Mouse (Mus musculus): ENCODE measurements around the gene Rab4a.
A peak's percentile ranks its signal among the peaks of the same experiment; 100 is the strongest.

Rab4a gene

DNA sequence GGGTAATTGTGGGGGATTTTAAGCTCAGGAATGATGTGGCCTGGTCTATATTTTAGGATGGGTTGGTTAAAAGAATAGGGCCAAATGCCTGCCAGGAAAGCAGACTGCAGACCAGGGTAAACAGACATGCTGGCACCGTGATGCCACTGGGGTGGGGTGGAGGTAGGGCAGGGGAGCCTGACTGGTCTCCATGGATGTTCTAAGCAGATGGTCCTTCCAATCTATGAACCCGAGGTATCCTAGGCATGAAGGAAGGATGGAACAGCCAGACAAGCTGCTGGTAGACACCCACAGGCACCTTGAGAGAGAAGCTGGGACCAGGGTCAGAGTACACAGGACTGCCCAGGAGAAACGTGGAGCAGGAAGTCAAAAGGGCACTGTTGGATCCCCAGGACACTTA is 41.8 kb downstream of the Rab4a start:
- DNase-seq (ENCODE audit: low spot score in 2 of 2): no peak

DNA sequence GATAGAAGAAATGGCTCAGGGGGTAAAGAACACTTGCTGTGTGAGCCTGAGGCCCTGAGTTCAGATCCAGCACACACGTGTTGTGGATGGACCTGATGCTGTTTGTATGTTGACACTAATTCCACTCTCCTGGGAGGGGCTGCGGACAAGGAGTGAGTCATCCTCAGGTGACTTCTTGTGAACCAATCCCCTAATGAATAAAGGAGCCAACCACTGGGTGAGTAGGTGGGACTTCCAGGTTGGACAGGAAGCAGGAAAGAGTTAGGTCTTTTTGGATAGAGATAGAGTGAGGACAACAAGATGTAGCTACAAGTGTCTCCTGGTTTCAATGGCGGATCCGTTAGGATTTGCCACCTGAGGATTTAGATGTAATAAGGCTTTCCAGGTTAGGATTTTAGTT is 43.6 kb downstream of the Rab4a start:
- no peak for DNase-seq (ENCODE audit: low spot score in 2 of 2)

DNA sequence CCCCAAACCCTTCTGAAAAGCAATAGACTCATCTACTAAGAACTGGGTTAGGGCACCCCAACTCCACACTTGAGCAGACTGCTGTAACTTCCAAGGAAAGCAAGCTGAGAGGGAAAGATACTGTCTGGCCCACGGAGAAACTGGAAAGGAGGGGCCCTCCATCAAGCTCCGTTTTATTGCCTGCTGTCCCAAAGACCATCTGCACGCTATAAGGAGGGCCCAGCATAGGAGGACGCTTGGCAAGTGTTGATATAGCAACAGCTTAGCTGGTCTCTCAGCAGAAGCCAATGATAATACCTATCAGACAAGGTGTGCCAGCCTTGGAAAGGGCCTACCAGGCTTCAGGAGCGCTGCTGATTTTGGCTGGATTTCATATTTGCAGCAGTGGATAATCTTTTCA is 45.8 kb downstream of the Rab4a start:
- DNase-seq (ENCODE audit: low spot score in 2 of 2): no peak

DNA sequence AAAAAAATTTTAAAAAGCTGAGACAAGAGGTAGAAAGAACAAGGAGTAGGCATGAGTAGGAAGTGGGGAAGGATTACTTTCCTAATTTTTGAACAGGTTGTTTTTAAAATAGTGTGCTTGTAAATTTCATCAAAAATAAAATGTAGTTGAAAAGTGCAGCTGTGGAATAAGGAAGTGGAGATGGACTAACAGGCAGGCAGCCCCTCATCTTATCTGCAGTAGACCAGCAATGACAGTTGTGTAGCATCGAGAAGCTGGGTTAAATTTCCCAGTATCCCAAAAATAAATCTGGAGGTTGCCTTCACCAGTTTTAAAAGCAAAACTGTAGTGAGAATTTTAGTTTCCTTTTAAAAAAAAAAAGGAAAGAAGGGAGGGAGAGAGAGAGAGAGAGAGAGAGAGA is 48.5 kb downstream of the Rab4a start:
- no peak for DNase-seq (ENCODE audit: low spot score in 2 of 2)

DNA sequence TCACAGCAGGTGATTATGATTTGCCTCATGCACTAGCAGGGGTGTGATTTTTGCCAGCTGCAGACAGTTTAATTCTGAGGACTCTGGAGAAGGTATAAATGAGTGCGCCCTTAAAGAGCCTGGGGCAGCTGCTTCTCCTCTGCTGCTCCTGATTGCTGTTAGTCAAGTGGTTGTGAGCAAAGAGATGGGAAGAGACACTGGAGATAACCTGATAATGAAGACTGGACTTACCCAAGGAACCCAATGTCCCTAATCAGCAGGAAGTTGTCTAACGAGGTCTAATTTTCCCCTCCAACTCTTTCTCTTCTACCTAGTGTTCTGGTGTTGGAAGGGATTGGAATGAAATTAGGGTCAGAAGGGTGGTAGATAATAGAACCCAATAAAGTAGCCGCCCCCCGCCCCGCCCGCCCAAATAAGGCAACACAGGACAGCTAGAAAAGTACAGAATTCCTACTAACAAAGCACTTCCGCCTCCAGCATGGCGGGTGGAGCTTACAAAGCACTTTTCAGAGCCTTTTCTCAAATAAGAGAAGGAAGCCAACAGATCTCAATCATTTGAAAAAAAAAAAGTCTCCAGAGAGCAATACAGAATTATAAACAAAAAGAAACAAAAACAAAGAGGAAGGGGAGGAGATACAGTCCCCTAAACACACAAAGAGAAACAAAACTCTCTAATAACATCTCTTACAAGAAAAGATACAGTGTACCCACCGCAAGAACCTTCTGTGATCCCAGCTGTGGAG is 49.1 kb downstream of the Rab4a start:
- no peak for DNase-seq (ENCODE audit: low spot score in 2 of 2)

DNA sequence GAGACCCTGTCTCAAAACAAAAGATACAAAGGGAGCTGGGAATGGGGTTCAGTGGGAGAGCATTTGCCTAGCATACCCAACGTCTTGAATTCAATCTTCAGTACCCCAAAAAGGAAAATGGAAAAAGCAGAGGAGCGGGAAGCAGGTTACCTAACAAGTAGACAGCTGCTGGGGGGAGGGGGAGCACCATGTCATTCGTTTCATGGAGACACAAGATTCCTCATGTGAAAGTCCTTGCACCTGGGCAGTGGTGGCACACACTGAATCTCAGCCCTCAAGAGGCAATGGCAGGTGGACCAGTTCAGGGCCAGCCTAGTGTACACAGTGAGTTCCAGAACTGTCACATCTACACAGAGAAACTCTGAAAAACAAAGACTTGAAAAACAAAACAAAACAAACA is 51.6 kb downstream of the Rab4a start:
- no peak for DNase-seq (ENCODE audit: low spot score in 2 of 2)

DNA sequence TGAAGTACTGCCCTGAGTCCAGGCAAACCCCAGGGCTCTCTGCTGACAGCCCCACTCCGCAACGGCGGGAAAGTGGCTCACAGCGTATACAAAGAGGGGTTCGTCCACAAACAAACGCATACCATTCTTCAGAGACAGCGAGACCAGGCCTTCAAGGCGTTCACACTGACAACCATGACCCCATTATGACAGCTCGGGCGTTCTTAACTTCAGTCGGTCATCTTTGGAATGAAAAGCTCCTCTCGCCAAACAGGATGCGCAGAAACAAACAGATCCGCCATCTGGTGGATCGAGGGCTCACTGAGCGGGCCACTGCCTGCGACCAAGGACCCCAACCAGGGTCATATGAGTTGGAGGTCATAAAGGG is 52.8 kb downstream of the Rab4a start:
- DNase-seq (ENCODE audit: low spot score in 2 of 2): peak; percentile 28 to 74

DNA sequence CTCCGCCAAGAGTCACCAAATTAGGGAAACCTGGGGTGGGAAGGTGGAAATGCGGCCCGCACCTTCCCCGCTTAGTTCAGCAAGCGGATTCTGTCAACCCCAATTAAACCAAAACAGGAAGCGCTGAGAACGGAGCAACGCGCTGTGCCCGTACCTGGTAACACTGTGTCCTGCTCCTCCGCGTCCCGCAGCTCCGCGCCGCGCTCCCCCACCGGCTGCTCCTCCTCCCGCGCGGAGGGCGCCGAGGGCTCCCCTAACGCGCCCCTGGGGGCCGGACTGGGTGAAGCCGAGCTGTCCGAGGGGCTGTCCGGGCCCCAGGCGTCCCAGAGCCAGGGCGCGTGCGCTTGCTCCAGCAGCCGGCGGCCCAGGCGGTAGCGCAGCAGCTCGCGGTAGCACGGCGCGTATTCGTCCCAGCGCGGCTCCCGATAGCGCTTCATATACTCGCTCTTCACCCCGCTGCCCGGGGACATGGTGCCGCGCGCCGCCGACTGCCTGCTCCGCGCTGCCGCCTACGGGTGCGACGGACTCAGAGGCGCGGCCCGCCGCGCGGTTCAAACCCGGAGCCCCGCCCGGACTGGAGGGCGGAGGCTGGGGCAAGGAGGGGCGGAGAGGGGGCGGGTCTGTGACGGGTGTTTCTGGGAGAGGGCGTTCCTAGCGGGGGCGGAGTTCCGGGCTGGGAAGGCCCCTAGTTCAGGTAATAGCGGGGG is 53.3 kb downstream of the Rab4a start:
- peak; percentile 94 to 96 for DNase-seq (ENCODE audit: low spot score in 2 of 2)

DNA sequence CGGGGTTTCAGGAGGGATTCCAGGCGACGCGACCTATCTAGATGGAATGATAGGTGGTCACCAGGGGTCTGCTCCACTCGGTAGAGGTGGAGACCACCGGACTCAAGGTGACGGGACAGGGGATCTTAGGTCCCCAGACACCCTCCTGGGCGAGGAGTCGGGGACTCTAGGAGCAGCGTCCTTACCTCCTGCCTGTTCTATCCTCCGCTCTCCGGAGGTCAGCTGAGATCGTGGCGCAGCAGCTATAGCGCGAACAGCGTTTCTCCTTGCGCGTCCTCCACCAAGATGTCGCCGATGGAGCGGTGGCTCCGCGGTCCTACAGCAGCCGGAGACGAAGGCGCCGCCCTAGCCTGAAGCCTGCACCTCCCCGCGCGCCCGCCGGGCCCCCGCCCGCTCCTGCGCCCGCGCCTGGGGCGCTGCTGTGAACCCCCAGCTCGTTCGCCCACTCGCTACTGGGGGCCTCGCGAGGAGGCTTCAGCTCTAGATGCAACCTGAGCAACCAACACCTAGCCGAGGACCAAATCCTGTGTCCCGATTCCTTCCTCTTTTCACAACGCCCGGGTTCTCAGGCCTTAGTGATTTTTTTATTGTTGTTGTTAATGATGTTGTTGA is 54.0 kb downstream of the Rab4a start, which contains the start of gene Ccsap:
TSS of gene Ccsap (minus strand) at position 562 of the 612 bp plus-strand sequence.
- peak; percentile 57 to 83 for DNase-seq (ENCODE audit: low spot score in 2 of 2)

DNA sequence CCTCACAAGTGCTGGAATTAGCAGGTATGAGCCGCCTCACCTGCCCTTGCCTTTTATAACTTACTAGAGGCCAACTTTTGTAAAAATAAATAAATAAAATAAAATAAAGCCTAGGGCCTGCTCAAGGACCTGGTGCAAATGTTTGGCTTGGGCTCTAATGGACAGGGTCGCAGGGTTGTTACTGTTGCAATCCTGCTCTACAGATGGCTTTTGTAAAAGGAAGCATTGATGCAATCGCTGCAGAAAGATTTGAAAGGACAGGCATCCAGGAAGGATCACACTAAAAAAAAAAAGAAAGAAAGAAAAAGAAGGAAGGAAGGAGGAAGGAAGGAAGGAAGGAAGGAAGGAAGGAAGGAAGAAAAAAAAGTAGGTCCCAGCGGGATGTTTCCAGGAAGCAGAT is 54.6 kb downstream of the Rab4a start:
- DNase-seq (ENCODE audit: low spot score in 2 of 2): no peak

DNA sequence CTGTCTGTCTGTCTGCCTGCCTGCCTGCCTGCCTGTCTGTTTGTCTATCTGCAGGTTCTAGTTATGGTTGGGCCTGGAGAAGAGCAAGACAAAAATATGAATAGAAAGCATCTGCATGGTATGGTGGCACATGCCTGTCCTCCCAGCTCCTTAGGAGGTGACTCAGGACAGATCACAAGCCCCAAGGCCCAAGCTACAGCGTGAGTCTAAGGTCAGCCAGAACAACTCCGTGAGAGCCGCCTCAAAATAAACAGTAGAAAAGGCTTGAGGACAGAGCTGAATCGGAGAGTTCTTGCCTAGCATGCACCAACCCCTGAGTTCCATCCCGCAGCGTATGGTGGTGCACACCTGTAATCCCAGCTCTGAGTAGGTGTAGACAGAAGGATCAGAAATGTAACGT is 60.0 kb downstream of the Rab4a start:
- no peak for DNase-seq (ENCODE audit: low spot score in 2 of 2)

DNA sequence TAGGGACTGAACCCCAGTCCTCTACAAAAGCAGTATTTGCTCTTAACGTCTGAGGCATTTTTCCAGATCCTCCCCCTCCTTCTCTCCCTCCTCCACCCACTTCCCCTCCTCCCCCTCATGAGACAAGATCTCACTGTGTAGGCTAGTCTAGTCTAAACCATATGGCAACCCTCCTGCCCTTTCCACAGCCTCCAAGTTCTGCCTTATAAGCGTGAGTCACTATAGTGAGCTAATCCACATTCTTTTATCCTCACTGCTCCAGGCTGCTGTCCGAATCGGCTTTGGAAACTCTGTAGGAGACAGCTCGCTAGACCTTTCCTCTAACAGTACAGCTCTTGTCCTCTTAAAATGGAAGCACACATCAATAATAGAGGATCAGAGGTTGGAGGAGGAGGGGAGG is 61.2 kb downstream of the Rab4a start:
- no peak for DNase-seq (ENCODE audit: low spot score in 2 of 2)

DNA sequence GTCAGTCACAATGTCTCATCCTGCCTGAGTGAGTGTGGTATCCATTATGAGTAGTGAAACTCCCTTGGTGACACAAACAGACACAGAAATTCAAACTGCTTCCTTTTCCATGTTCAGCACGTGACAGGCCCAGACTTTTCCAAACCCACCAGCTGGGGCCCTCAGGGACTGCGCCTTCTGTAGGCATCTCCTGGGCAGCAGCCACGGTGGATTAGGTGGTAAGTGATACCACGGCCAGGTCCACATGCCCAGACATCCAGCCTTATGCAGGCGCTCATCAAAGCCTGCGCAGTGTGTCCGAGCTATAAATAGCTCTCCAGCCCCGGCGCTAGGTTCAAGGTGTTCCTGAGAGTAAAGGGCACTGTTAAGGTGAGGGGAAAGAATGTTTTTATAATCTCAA is 66.3 kb downstream of the Rab4a start:
- no peak for DNase-seq (ENCODE audit: low spot score in 2 of 2)

DNA sequence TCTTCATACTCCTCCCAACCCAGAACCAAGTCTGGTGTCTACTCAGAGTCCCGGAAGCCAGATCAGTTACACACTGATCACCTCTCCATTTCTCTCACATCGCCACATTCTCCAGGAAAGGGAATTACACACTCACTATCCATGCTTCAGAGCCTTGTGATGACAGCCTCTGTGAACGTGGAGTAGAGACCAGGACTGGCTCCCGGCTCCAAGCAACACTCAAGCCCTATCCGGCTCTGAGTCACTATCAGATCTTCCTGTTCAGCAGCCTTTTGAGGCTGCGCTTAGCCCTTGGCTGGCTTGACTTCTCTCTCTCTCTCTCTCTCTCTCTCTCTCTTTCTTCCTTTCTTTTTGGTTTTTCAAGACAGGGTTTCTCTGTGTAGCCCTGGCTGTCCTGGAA is 67.6 kb downstream of the Rab4a start:
- no peak for DNase-seq (ENCODE audit: low spot score in 2 of 2)

DNA sequence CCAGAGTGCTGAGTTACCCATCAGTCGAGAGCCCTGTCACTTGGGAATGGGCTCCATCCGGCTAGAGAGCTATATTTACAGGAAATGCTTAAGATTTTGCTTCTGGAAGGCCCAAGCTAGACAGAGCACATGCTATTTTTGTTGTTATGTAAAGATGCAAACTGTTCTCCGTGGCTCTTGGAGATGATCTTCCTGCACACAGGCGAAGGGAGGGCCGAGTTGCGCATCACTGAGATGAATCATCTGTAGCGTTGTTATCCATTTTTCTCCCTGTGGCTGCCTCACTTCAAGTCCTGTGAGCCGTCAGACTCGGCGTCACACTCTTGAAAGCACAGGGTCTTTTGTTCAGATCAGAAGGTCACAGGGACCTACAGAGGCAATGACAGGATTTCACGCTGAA is 68.5 kb downstream of the Rab4a start:
- DNase-seq (ENCODE audit: low spot score in 2 of 2): no peak

DNA sequence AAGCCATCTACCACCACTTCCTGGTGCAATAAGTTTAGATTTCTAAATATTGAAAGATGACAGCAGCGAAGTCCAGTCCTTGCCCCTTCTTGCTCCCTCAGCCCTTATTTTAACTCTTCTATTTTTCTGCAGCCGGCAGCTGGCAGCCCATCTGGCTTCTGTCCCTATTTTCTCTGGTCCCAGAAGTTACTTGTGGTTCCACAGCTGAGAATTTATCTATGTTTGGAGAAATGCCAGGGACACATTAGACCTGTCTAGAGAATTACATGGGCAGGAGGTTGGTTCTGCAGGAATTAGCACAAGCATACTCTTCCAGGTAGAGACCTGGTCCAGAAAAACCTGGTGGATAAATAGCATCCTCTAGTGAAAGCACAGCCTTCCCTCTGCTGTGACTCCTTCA is 72.1 kb downstream of the Rab4a start:
- no peak for DNase-seq (ENCODE audit: low spot score in 2 of 2)

DNA sequence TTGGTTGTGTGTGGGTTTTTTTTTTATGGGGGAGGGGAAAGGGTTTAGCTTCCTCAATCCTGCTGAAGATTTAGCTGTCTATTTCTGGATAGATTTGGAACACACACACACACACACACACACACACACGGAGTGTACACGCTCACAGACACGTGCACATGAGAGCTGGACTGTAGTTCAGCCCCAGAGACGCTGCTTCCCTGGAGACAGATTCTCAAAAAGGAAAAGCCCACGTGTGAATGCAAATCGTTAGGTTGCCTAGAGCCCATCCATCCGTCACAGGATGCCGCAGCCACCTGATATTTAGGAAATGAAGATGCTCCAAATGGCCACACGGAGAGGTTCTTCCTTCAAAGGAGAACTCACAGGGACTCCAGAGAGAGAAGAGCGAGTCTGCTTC is 74.5 kb downstream of the Rab4a start:
- no peak for DNase-seq (ENCODE audit: low spot score in 2 of 2)

DNA sequence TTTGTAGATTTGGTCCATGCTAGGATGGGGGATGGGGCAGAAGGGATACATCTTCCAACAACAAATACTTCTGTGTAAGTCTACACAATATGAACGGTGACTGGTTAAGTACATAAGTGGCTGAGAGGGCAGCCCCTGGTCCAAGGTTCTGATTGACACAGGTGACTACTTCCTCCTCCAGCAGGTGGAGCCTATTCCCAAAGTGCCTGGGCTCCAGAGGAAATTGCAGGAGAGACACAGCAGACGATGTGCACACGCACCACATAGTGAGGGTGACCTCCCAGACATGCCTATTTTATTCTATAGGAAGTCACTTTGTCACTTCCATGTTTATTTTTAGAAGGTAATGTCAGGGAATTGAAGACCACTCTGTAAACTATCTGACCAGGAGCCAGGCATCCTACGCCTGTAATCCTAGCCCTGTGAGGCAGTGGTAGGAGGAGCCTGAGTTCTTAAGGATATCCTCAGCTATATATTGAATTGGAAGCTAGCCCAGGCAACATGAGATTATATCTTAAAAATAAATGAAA is 75.1 kb downstream of the Rab4a start:
- no peak for DNase-seq (ENCODE audit: low spot score in 2 of 2)

DNA sequence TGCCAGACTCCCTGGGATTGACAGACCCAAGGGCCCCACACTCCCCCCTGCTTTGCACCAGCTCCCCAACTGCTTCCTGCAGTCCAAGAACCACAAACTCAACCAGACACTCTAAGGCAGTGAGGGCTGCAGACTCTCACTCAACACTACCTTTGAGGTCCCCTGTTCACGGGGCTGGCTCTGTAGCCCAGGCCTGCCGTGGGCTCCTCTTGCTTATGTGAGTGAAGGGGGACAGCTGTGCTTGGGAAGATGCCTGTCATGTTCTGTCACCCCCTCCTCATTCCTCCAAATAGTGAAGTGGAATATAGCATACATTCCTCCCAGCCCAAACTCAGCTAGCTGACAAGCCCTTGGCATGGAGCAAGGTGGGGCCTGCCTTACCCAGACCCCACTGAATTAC is 76.6 kb downstream of the Rab4a start:
- no peak for DNase-seq (ENCODE audit: low spot score in 2 of 2)

DNA sequence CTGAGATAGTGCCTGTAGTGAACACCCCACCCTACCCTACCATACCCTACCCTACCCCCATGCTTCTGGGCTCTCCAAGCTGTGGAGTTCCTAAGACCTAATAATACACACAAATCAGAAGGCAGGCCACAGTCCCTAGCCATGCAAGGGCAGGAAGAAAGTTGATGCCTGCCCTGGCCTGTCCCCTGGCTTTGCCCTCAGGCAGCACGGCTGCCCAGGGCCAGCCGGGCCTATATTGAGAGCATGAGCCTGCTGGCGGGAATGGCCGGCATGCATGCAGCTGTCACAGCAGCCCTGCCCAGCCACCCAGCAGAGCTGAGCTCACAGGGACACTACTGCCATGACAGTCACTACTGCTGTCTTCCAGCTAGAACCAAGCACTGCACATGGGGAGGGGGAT is 77.3 kb downstream of the Rab4a start:
- DNase-seq (ENCODE audit: low spot score in 2 of 2): no peak
